Mouse (Mus musculus) heart, postnatal 4 days (tissue): ENCODE measurements around the gene Sh2d6. TPM values are rescaled to one million over a fixed set of nuclear protein-coding genes. Genes with fewer than 3 reads are reported as not detected.

ENCODE experiments used
- total RNA-seq, 2 experiments: library from RNA; stranded (reverse); gene quantifications; 2 replicates each; pipeline ENCODE4 v1.2.3; 2021

Gene Sh2d6
- total RNA-seq, 2 experiments from 2014 or later = 0.20 TPM; not detected in 1

Other genes with a start within 250 kb of the Sh2d6 start
- not detected for gene Sftpb, start 217.1 kb downstream of the Sh2d6 start, total RNA-seq
- 10 to 100 TPM; 28.1 to 29.1 TPM for gene Usp39, start 176.5 kb downstream of the Sh2d6 start, total RNA-seq
- gene 0610030E20Rik, start 174.4 kb downstream of the Sh2d6 start, total RNA-seq = 10 to 100 TPM; 12.7 to 13.0 TPM
- gene Tmem150a, start 166.3 kb downstream of the Sh2d6 start, total RNA-seq = 10 to 100 TPM in 1 of 2 experiments, 1 to 10 TPM in 1; 9.8 to 12.3 TPM
- 10 to 100 TPM; 41.1 to 42.4 TPM for gene Rnf181, start 154.8 kb downstream of the Sh2d6 start, total RNA-seq
- gene Vamp5, start 141.2 kb downstream of the Sh2d6 start, total RNA-seq = 10 to 100 TPM; 33.4 to 36.0 TPM
- 100 to 1,000 TPM; 105 to 121 TPM for gene Vamp8, start 131.0 kb downstream of the Sh2d6 start, total RNA-seq
- gene Ggcx, start 107.4 kb downstream of the Sh2d6 start, total RNA-seq = 10 to 100 TPM; 26.8 to 28.2 TPM
- 100 to 1,000 TPM; 239 to 255 TPM for gene Mat2a, start 82.1 kb downstream of the Sh2d6 start, total RNA-seq
- 10 to 100 TPM; 11.5 to 12.9 TPM for gene Capg, start 22.7 kb upstream of the Sh2d6 start, total RNA-seq
- 10 to 100 TPM in 1 of 2 experiments, 1 to 10 TPM in 1; 7.6 to 10.2 TPM for gene Elmod3, start 76.7 kb upstream of the Sh2d6 start, total RNA-seq
- gene Retsat, start 76.8 kb upstream of the Sh2d6 start, total RNA-seq = 100 to 1,000 TPM in 1 of 2 experiments, 10 to 100 TPM in 1; 91.3 to 105 TPM
- gene Tgoln1, start 95.3 kb upstream of the Sh2d6 start, total RNA-seq = 10 to 100 TPM; 31.2 to 32.5 TPM